Comparison of ENCODE assay signal across 9 mouse cellular contexts in genomic region chr11:8569232-8570028, GRCm38 (mm10).
DNase-seq lines count a peak whose midpoint lies in the region; ATAC-seq lines count a peak whose summit lies in the region.
"Had no signal": no experiment of that assay in that cellular context is flagged by ENCODE, and none has a peak within 500 bp of the region (broad histone marks: within the 10 kb centered on the region; RNA-seq: fewer than 3 reads in every experiment).

No protein-coding gene starts in this region.

- H3K36me3 ChIP-seq in neural tube, embryonic 12.5 days: no peaks in the 10 kb centered on the region
- H3K36me3 ChIP-seq in hindbrain, embryonic 11.5 days (ENCODE audit: control insufficient read depth, insufficient read depth, low read length): no peaks in the 10 kb centered on the region
- 0 out of 2 replicates have a peak, but pooled peaks cover 3% of the 10 kb centered on the region for H3K36me3 ChIP-seq in liver, embryonic 13.5 days

- 10% methylated on average over 7 of the region's 7 CpGs for WGBS in neural tube, embryonic 12.5 days
- 13% methylated on average over 7 of the region's 7 CpGs for WGBS in hindbrain, embryonic 11.5 days
- WGBS in liver, embryonic 13.5 days (ENCODE audit: insufficient replicate concordance): 50% methylated on average over 7 of the region's 7 CpGs

- no peak overlapping the region for H3K9ac ChIP-seq in neural tube, embryonic 12.5 days
- no peak overlapping the region for H3K9ac ChIP-seq in hindbrain, embryonic 11.5 days (ENCODE audit: low read depth, low read length)
- no peak overlapping the region for H3K9ac ChIP-seq in liver, embryonic 13.5 days
- H3K9ac ChIP-seq: heart, embryonic 12.5 days had no signal

- no peak overlapping the region for H3K4me3 ChIP-seq in neural tube, embryonic 12.5 days
- H3K4me3 ChIP-seq in hindbrain, embryonic 11.5 days (ENCODE audit: low read depth, low read length): no peak overlapping the region
- H3K4me3 ChIP-seq in liver, embryonic 13.5 days (replicated peaks): no peak overlapping the region
- H3K4me3 ChIP-seq: heart, embryonic 12.5 days had no signal

- H3K27me3 ChIP-seq in neural tube, embryonic 12.5 days (replicated peaks): no peaks in the 10 kb centered on the region
- no peaks in the 10 kb centered on the region for H3K27me3 ChIP-seq in hindbrain, embryonic 11.5 days (ENCODE audit: control insufficient read depth, insufficient read depth, low read length)
- no peaks in the 10 kb centered on the region for H3K27me3 ChIP-seq in liver, embryonic 13.5 days
- H3K27me3 ChIP-seq: heart, embryonic 12.5 days had no signal

- H3K4me1 ChIP-seq in neural tube, embryonic 12.5 days: peaks cover 14% of the 10 kb centered on the region; the same call in 1 of the 2 replicates
- H3K4me1 ChIP-seq in hindbrain, embryonic 11.5 days (replicated peaks; ENCODE audit: control insufficient read depth, insufficient read depth, low read length): no peaks in the 10 kb centered on the region; the same call in 1 of the 2 replicates
- peaks cover 3% of the 10 kb centered on the region; the same call in 1 of the 2 replicates for H3K4me1 ChIP-seq in liver, embryonic 13.5 days (replicated peaks)

- ATAC-seq in neural tube, embryonic 12.5 days (ENCODE audit: low FRiP score, low read depth): peak; percentile 49
- ATAC-seq in hindbrain, embryonic 11.5 days (ENCODE audit: low FRiP score): peak; percentile 48; the same call in 1 of the 2 replicates
- 0 out of 2 replicates have a peak, but pooled peaks have one; percentile 42 for ATAC-seq in liver, embryonic 13.5 days (ENCODE audit: low read depth)
- no peak for ATAC-seq in CD4-positive, CD25-positive, alpha-beta regulatory T cell, adult 4 months

- no peak overlapping the region for H3K27ac ChIP-seq in neural tube, embryonic 12.5 days
- no peak overlapping the region for H3K27ac ChIP-seq in hindbrain, embryonic 11.5 days (ENCODE audit: low read depth, low read length)
- no peak overlapping the region for H3K27ac ChIP-seq in liver, embryonic 13.5 days

- no peaks in the 10 kb centered on the region for H3K9me3 ChIP-seq in neural tube, embryonic 12.5 days
- H3K9me3 ChIP-seq in hindbrain, embryonic 11.5 days (ENCODE audit: control insufficient read depth, low read length): no peaks in the 10 kb centered on the region
- H3K9me3 ChIP-seq in liver, embryonic 13.5 days (replicated peaks): no peaks in the 10 kb centered on the region

- DNase-seq in neural tube, embryonic 10.5 days (ENCODE audit: extremely low spot score, low spot score): no peak
- DNase-seq in hindbrain, embryonic 11.5 days (ENCODE audit: low spot score): peak; percentile 14
- DNase-seq in liver, embryonic 13.5 days: no peak
- no peak for DNase-seq in spleen, postnatal 10 days (ENCODE audit: low spot score in 2 of 2)
- no peak for DNase-seq in frontal cortex, postnatal 14 days (ENCODE audit: low spot score in 2 of 2)
- no peak for DNase-seq in ovary, postnatal 36 days (ENCODE audit: low spot score)

- H3K4me2 ChIP-seq in neural tube, embryonic 12.5 days (replicated peaks): no peak overlapping the region
- no peak overlapping the region for H3K4me2 ChIP-seq in hindbrain, embryonic 11.5 days (replicated peaks; ENCODE audit: low read depth, low read length)
- H3K4me2 ChIP-seq in liver, embryonic 13.5 days: no peak overlapping the region
- H3K4me2 ChIP-seq: heart, embryonic 12.5 days had no signal
